Mouse (Mus musculus): Measurements from ENCODE around the gene Ruvbl1.

Ruvbl1 gene

GRCm38 (mm10) chr6:88544644-88545396 lies 79.6 kb downstream of the Ruvbl1 start:
- DNase-seq (ENCODE audit: extremely low read depth, low read depth): peak; percentile 88

GRCm38 (mm10) chr6:88545397-88545790 lies 80.2 kb downstream of the Ruvbl1 start:
- DNase-seq (ENCODE audit: extremely low read depth, low read depth): no peak

Data from MEL-GATA-1-ER (cell line).